Mouse (Mus musculus) brain, embryonic 14.5 days (tissue): ENCODE measurements around the gene Sucnr1.

Experiments used
- CTCF ChIP-seq: fragments of 200-500 bp; IDR thresholded peaks from 2 replicates; pipeline ENCODE4 v1.5.1; 2012; ENCODE audit warnings: inconsistent platforms, mild to moderate bottlenecking, moderate library complexity, borderline replicate concordance; ENCODE audit not compliant: insufficient read depth, insufficient read length; ENCODE audit errors: extremely low read depth
- POLR2A ChIP-seq: fragments of 200-500 bp; IDR thresholded peaks from 2 replicates; pipeline ENCODE4 v1.6.1; 2012; ENCODE audit warnings: mild to moderate bottlenecking, inconsistent platforms, borderline replicate concordance; ENCODE audit not compliant: poor library complexity, insufficient read depth, insufficient read length, severe bottlenecking; ENCODE audit errors: extremely low read depth

GRCm38 (mm10) chr3:60085729-60086128, 4.1 kb downstream of the Sucnr1 start:
- no peak for TF ChIP-seq CTCF
- no peak for TF ChIP-seq POLR2A
